Mouse (Mus musculus) liver, adult 2 months (tissue): ENCODE results near the gene Irgm1.

Source experiments
- CTCF ChIP-seq: fragments of 200-500 bp; IDR thresholded peaks from 2 replicates; pipeline ENCODE4 v1.5.1; 2011; ENCODE audit warnings: low read depth, low read length, control low read depth
- POLR2A ChIP-seq: fragments of 200-500 bp; IDR thresholded peaks from 2 replicates; pipeline ENCODE4 v1.6.1; 2011; ENCODE audit warnings: low read length, control low read depth; ENCODE audit not compliant: insufficient read depth; ENCODE audit errors: extremely low read depth

DNA sequence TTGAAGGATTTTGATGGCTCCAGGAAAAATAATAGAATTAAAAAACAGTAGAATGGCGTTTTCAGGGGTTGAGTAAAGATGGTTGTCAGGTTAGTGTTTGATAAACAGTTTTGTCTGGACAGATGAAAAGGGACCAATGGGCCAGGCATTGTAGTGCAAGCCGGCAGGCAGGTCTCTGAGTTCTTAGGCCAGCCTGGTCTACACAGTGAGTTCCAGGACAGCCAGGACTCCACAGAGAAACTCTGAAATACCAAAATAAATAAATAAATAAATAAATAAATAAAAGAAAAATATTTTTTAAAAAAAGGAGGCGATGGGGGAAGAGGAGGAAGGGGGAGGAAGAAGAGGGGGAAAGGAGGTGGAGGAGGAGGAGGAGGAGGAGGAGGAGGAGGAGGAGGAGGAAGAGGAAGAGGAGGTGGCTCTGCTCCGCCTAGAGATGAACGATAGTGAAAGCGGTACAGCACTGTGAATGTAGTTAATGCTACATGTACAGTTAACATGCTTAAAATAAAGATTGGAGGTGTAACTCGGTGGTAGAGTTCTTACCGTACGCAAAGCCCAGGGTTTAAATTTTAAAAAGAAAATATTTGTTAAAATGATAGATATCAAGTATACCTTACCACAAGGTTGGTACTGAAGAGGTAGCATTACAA is 38.3 kb downstream of the Irgm1 start:
- TF ChIP-seq POLR2A (no peak), CTCF (no peak)
